Mouse (Mus musculus): Measurements from ENCODE around the gene Tmem213. TPM values are rescaled to one million over a fixed set of nuclear protein-coding genes. Genes with fewer than 3 reads are reported as not detected.

The Tmem213 gene
- polyA plus RNA-seq, 1 experiment from 2014 or later: 37.4 TPM

DNA sequence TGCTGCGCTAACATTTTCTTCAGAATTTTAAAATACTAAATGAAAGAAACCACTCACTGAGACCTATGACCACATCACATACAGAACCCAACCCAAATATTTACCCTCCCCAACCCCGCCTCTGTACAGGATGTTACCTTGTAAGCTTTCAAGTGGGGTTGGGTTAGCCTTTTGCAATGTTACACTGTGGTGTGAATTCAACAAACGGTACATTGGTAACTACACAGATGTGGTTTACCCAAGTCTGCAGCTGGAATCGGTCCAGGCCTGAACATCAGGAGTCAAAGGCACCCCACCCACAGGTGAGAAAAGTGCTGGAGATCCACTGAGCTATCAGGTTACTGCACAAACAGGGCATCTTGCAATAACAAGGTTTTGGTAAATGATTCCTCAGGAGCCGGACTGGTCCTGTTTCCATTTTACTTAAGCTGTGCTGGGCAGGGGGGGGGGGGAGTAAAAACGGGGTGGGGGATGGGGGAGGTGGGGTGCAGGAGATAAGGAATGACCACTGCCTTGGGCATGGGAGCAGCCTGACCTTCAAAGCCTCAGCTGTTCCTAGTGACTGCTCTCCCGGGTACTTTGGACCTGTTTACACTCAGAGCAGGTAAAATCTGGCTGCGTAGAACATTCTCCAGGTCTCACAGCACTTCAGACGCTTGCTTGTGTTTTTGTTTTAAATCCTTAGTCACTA, 11.8 kb downstream of the Tmem213 start:
- no peak overlapping the region for H3K4me2 ChIP-seq
- H3K4me3 ChIP-seq (replicated peaks): no peak overlapping the region
- peak; percentile 57 for ATAC-seq (replicated peaks; ENCODE audit: low FRiP score)
- no peaks in the 10 kb centered on the region for H3K9me3 ChIP-seq (replicated peaks)
- H3K9ac ChIP-seq: no peak overlapping the region
- H3K36me3 ChIP-seq: peaks cover 4% of the 10 kb centered on the region; the same call in 1 of the 2 replicates
- peak overlapping the region; percentile 83 for H3K27ac ChIP-seq
- 38% methylated on average over 9 of the region's 9 CpGs for WGBS
- peaks cover 55% of the 10 kb centered on the region for H3K4me1 ChIP-seq
- H3K27me3 ChIP-seq: no peaks in the 10 kb centered on the region

DNA sequence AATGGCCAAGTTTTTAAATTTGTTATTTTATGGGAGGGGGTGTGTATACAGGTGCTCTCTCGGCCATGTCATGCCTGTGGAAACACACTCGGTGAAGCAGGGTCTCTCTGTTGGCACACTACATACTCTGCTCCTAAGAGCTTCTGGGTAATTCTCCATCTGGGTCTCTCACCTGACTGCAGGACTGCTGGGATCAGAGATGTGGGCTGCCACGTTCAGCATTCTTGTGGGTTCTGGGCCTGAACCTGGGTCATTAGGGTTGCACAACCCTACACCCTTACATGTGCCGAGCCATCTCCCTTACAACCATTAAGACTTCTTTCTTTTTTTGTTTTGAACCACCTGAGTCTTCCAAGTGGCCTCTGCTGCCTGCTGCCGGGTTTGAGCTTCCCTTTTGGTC, 12.8 kb downstream of the Tmem213 start:
- WGBS: 76% methylated on average over 5 of the region's 5 CpGs
- H3K27ac ChIP-seq: peak overlapping the region; percentile 64; the same call in 1 of the 2 replicates
- peaks cover 9% of the 10 kb centered on the region; the same call in 1 of the 2 replicates for H3K36me3 ChIP-seq

DNA sequence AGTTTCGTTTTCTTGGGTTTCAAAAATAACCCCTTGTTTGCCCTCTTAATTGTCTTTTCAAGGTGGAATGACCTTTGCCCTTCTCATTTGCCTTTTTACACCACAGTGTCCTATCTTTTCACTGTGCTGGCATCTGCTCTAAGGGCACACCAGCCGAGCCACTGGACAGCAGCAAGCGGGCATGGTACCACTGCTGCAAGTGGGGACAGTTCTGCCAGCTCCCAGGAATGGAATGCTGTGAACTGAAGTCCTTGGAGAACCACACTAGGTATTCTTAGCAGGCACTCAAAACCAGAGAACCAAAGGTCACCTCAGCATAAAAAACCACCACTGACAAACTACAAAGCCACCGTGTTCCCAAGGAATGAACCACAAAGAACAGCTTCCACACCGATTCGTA, 13.7 kb downstream of the Tmem213 start:
- H3K9ac ChIP-seq: no peak overlapping the region
- H3K27me3 ChIP-seq: no peaks in the 10 kb centered on the region
- peak overlapping the region; percentile 64; the same call in 1 of the 2 replicates for H3K27ac ChIP-seq
- no peak overlapping the region; the same call in 1 of the 2 replicates for H3K4me2 ChIP-seq
- H3K4me3 ChIP-seq (replicated peaks): no peak overlapping the region
- H3K36me3 ChIP-seq: peaks cover 17% of the 10 kb centered on the region; the same call in 1 of the 2 replicates
- 61% methylated on average over 6 of the region's 6 CpGs for WGBS
- peaks cover 50% of the 10 kb centered on the region for H3K4me1 ChIP-seq
- no peaks in the 10 kb centered on the region for H3K9me3 ChIP-seq (replicated peaks)
- ATAC-seq (replicated peaks; ENCODE audit: low FRiP score): no peak

More for the DNA sequence above, 12.8 kb downstream of the Tmem213 start:
- H3K4me1 ChIP-seq: peaks cover 50% of the 10 kb centered on the region
- H3K4me2 ChIP-seq: no peak overlapping the region
- ATAC-seq (replicated peaks; ENCODE audit: low FRiP score): no peak
- H3K9ac ChIP-seq: no peak overlapping the region
- H3K27me3 ChIP-seq: no peaks in the 10 kb centered on the region
- H3K9me3 ChIP-seq (replicated peaks): no peaks in the 10 kb centered on the region
- no peak overlapping the region for H3K4me3 ChIP-seq (replicated peaks)

DNA sequence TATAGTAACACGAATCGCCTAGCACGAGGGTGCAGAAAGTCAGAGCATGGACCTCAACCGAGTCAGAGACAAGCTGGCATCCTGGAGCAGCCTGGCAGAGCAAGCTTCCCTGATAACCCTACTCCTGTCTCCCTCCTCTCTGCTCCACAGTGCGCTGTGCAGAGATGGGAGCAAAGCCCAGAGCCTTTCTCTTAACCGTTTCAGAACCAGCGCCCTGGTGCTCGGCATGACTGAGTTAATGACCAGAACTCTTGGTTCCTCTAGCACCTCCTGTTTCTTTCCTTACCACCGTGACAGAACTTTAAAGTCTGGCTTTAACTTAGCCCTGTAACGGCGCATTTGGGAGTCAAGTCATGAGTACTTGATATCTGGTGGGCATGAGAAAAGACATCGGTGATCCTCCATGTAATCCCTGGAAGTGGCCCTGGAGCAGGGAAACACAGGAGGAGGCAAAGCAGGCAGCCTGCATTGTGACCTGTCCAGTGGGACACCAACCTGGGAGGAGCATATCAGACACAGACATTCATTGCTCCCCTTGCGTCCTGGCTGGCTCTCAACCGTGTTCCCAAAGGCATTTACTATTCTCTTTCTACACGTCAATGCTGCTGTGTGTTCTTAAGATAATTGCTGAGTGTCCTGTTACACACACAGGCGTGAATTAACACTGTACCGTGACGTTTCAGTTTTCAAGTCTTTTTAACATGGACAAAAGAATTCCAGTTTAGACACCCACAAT, 14.6 kb downstream of the Tmem213 start:
- H3K9ac ChIP-seq: no peak overlapping the region
- WGBS: 58% methylated on average over 18 of the region's 18 CpGs
- peak overlapping the region; percentile 18; the same call in 1 of the 2 replicates for H3K4me2 ChIP-seq
- peaks cover 25% of the 10 kb centered on the region for H3K36me3 ChIP-seq
- H3K4me1 ChIP-seq: peaks cover 50% of the 10 kb centered on the region
- H3K27me3 ChIP-seq: no peaks in the 10 kb centered on the region
- H3K9me3 ChIP-seq (replicated peaks): no peaks in the 10 kb centered on the region
- peak overlapping the region; percentile 64 for H3K27ac ChIP-seq
- ATAC-seq (replicated peaks; ENCODE audit: low FRiP score): no peak
- H3K4me3 ChIP-seq (replicated peaks): no peak overlapping the region

DNA sequence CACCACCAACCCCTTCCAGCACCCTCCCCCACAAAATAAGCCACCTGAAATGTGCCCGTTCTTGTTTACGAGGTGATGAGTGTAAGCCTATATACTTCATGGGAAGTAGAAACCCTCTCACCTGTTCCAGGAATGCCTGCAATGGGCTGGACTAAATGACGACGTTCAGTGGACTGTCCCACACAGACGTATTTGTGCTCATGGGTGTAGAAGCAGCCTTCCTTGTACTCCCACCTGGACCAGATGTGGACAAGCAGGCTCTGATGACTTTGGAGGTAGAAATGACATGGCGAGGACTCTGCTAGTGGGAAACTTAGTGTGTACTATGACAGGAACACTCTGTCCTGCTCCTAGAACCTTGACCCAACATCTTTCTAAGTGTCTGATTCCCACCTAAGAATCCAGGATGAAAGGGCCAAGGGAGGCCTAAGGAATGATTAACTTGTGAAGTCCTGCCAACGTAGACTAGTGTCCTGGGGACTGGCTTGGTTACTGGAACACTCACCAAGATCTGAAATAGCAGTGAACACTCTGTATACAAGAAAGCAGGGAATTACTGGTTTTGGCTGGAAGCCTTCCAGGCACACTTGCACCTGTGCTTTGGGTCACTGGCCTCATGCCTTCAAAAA, 15.3 kb downstream of the Tmem213 start, which contains the start of gene Atp6v0a4:
Gene Atp6v0a4, minus strand, starts transcription at position 380 of the 629 bp plus-strand sequence.
- H3K27ac ChIP-seq: peak within 1 kb of the TSS; percentile 64
- peak; percentile 49 for ATAC-seq (replicated peaks; ENCODE audit: low FRiP score)

DNA sequence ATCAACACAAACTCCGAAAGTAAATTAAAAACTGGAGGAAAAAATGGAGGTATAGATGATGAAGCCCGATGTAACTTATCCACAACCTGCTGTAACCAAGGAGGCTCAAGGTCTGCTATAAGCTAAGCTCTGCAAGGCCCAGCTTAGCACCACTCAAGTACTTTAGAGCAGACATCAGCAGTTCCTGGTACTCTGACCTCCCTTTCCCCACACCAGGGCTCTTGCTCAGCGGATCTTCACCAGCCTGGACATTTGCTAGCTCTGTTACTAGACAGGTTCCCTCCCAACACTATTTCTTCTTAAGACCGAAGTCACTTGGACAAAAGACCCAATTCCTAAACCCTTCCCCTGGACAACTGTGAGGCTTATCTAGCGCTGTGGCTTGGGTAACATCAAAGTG, 15.8 kb downstream of the Tmem213 start:
- Histone ChIP-seq H3K27ac (peak overlapping the region; percentile 64), H3K4me3 (replicated peaks) (no peak overlapping the region), H3K9ac (no peak overlapping the region), H3K27me3 (no peaks in the 10 kb centered on the region), H3K36me3 (peaks cover 31% of the 10 kb centered on the region), H3K4me1 (peaks cover 43% of the 10 kb centered on the region), H3K9me3 (replicated peaks) (no peaks in the 10 kb centered on the region), H3K4me2 (no peak overlapping the region)
- ATAC-seq (replicated peaks; ENCODE audit: low FRiP score): no peak
- WGBS: 94% methylated on average over 5 of the region's 5 CpGs

More for the DNA sequence above, 15.3 kb downstream of the Tmem213 start, which contains the start of gene Atp6v0a4:
- peaks cover 48% of the 10 kb centered on the region for H3K4me1 ChIP-seq
- H3K4me3 ChIP-seq (replicated peaks): no peak within 1 kb of the TSS
- peak within 1 kb of the TSS; percentile 18; the same call in 1 of the 2 replicates for H3K4me2 ChIP-seq
- H3K27me3 ChIP-seq: no peaks in the 10 kb centered on the region
- peaks cover 27% of the 10 kb centered on the region for H3K36me3 ChIP-seq
- no peaks in the 10 kb centered on the region for H3K9me3 ChIP-seq (replicated peaks)
- H3K9ac ChIP-seq: no peak within 1 kb of the TSS
- 58% methylated on average over 7 of the region's 7 CpGs for WGBS

DNA sequence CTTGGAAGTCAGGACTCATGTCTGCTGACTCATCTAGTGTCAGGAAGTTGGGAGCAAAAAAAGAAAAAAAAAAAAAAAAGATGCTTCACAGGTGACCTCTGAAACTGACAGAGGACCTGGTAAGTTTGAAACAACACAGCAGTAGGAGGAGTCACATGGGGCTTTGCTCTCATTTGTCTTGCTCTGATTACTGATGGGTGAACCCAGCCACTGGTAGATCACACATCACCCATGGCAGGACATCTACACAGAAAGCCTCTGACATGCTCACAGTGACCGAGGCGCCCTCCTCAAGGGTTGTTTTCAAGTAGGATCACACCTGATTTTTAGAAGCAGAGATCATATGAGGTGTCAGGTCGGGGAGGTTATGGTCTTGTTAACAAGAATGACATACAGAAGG, 16.4 kb downstream of the Tmem213 start:
- H3K9me3 ChIP-seq (replicated peaks): 0 out of 2 replicates have a peak, but pooled peaks cover 3% of the 10 kb centered on the region
- H3K27ac ChIP-seq: peak overlapping the region; percentile 64; the same call in 1 of the 2 replicates
- H3K4me2 ChIP-seq: no peak overlapping the region
- H3K4me3 ChIP-seq (replicated peaks): no peak overlapping the region
- WGBS: 93% methylated on average over 3 of the region's 3 CpGs
- ATAC-seq (replicated peaks; ENCODE audit: low FRiP score): no peak
- H3K27me3 ChIP-seq: no peaks in the 10 kb centered on the region
- no peak overlapping the region for H3K9ac ChIP-seq
- H3K4me1 ChIP-seq: peaks cover 38% of the 10 kb centered on the region
- H3K36me3 ChIP-seq: peaks cover 36% of the 10 kb centered on the region

DNA sequence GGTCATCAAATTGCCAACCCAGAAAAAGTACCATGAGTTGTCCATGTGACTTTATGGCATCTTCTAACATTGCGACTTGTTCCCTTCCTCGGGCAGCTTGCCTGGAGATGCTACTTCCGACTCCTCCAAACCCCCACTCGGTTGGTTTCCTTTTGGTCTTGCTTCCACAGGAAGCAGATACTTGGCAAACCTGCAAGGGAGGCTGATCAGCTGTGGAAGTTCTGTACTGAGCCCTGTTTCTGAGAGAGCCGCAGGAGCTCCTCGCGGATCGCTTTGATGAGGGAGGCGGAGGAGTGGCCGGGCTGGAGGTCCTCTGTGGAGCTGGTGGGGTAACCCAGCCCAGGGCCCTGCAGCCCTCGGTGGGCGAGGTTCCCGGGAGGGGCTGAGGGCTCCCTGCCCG, 19.1 kb downstream of the Tmem213 start:
- 83% methylated on average over 14 of the region's 14 CpGs for WGBS
- H3K9ac ChIP-seq: no peak overlapping the region
- no peak overlapping the region for H3K27ac ChIP-seq
- H3K4me2 ChIP-seq: no peak overlapping the region
- peaks cover 46% of the 10 kb centered on the region for H3K36me3 ChIP-seq
- 0 out of 2 replicates have a peak, but pooled peaks cover 3% of the 10 kb centered on the region for H3K9me3 ChIP-seq (replicated peaks)
- ATAC-seq (replicated peaks; ENCODE audit: low FRiP score): no peak
- H3K4me1 ChIP-seq: peaks cover 15% of the 10 kb centered on the region
- H3K27me3 ChIP-seq: no peaks in the 10 kb centered on the region
- no peak overlapping the region for H3K4me3 ChIP-seq (replicated peaks)

DNA sequence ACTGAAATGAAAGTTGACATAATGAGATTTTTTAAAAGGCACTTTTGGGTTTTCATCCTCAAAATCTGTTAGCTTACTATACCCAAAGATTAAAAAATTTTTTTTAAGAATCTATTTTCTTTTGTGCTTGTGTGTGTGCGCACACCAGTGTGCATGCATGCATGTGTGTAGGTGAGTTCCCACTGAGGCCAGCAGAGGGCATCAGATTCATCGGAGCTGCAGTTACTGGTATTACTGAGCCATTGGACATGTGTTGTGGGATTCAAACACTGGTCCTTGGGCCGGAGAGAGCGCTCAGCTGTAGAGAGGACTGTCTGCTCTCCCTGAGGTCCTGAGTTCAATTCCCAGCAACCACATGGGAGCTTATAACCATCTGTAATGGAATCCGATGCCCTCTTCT, 20.8 kb downstream of the Tmem213 start:
- Histone ChIP-seq H3K4me1 (no peaks in the 10 kb centered on the region), H3K4me3 (replicated peaks) (no peak overlapping the region), H3K27me3 (no peaks in the 10 kb centered on the region), H3K4me2 (no peak overlapping the region), H3K36me3 (peaks cover 49% of the 10 kb centered on the region), H3K9ac (no peak overlapping the region), H3K9me3 (replicated peaks) (0 out of 2 replicates have a peak, but pooled peaks cover 3% of the 10 kb centered on the region), H3K27ac (no peak overlapping the region)
- WGBS: 96% methylated on average over 5 of the region's 5 CpGs
- no peak for ATAC-seq (replicated peaks; ENCODE audit: low FRiP score)

DNA sequence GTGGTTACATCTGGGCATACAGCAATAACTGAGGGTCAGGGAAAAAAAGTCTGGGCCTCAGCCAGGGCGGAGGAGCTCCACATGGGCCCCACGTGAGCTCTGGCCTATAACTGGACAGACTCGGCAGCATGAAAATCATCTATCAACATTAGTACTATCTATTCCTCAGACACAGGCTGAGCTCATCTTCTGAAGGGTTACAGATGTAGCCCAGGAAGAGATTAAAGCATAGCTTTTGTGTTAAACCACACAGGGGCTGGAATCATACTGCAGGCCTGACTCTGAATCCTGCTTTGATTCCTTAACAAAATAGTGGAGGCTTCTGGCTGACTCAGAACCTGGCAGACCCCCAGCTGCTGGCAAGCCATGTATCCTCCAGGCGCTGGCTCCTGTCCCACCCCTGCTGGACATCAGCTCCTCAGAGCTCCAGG, 22.8 kb downstream of the Tmem213 start:
- Histone ChIP-seq H3K9ac (no peak overlapping the region), H3K4me2 (no peak overlapping the region), H3K4me1 (no peaks in the 10 kb centered on the region), H3K27ac (no peak overlapping the region), H3K9me3 (replicated peaks) (0 out of 2 replicates have a peak, but pooled peaks cover 3% of the 10 kb centered on the region), H3K27me3 (no peaks in the 10 kb centered on the region), H3K4me3 (replicated peaks) (no peak overlapping the region), H3K36me3 (peaks cover 60% of the 10 kb centered on the region)
- ATAC-seq (replicated peaks; ENCODE audit: low FRiP score): no peak
- 66% methylated on average over 4 of the region's 4 CpGs for WGBS

DNA sequence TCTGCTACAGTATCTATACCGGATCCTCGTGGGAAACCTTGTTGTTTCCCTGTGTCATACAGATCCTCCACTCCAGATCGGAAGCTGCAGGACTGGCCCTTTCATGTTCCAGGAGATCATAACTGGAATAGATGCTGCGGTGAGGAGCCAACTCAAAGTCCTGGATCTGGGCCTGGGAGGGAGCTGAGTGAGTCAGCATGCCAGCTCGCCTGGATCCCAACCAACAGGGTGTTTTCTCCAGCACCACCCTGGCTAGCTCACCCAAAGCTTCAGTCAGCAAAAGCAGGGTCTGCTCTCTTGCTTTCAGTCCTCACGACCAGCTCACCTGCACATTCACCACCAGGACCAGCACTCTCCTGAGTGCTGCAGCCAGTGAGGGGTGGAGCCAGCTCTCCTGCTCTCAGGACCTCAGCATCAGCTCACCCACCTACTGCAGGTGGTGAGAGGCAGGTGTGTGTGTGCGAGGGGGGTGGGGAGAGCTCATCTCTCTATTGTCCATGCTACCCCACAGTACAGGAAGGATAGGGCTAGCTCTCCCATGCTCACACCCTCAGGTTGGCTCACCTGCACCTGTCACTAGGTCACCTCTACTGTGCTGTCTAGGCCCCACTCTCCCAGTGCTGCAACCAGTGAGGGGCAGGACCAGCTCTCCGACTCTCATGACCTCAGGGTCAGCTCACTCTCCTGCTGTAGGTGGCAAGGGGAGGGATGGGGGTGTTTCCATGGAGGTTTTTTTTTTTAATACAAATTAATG, 25.9 kb downstream of the Tmem213 start:
- 93% methylated on average over 8 of the region's 8 CpGs for WGBS
- Histone ChIP-seq H3K9me3 (replicated peaks) (0 out of 2 replicates have a peak, but pooled peaks cover 3% of the 10 kb centered on the region), H3K4me3 (replicated peaks) (no peak overlapping the region), H3K4me2 (no peak overlapping the region), H3K4me1 (no peaks in the 10 kb centered on the region), H3K27ac (no peak overlapping the region), H3K36me3 (peaks cover 37% of the 10 kb centered on the region), H3K9ac (no peak overlapping the region), H3K27me3 (no peaks in the 10 kb centered on the region)
- ATAC-seq (replicated peaks; ENCODE audit: low FRiP score): no peak
